Mouse (Mus musculus): Measurements from ENCODE around the gene Gm49342.
"Not testable (repeated sequence)": the region's sequence is repeated elsewhere in the genome, so short reads cannot be mapped to it uniquely, and the experiment has no call there.

Gene Gm49342

DNA sequence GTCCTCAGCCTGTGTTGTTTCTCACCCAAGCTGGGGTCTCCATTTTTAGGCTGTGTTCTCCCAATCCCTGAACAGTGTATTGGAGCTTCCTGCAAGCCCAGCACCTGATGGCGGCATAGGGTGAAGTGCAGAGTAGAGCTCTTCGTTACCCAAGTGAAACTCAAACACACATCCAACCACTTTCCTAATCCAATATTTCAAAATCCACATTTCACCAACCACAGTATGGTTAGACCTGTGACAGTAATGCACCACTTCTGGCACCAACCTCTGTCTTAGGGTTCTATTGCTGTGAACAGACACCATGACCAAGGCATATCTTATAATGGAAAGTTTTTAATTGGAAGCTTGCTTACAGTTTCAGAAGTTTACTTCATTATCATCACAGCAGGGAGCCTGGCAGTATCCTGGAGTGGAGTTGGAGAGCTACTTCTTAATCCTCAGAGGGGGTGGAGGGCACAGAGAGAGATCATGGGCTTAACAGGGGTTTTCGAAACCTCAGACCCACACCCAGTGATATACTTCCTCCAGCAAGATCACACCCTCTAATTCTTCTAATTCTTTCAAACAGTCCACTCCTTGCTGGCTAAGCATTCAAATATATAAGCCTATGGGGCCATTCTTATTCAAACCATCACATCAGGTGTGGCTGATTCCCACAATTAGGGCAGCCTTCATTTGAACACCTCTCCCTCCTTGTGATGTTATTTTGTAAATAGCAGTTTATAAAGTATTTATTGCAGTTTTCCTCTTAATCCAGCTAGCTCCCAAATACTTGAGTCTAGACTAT lies 6.0 kb upstream of the Gm49342 start:
- no peak for DNase-seq

DNA sequence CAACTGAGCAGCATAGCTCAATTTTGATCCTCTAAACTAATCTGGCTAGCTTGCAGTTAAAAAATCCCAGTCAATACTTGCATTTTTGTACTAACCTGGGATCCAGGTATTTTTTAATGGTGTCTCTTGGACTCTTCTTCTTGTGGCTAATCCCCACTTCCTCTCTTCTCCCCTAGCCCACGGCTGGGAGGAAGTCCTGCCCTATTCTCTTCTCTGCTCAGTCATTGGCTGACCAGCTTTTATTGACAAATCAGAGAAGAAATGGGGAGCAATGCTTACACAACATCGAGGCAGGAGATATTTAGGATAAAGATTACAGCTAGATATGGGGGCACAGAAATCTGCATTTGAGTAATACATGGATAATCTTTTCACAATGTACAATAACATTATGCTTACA lies 5.4 kb upstream of the Gm49342 start:
- no peak for DNase-seq

DNA sequence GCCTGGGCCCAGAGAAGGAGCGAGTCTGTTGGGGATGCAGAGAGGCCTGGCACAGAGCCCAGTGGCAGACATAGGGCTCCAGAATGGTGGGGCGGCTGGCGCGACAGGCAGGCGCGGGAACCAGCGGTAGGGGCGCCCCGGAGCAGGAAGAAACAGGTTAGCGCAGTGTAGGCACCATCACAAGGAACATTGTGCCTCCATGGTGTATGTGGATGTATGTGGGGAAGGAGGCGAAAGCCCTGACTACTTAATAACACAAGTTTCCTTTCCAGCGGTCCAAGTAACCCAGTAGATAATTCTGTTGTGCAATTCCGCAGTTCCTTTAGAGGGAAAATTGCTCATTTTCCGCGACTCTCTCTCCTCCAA lies 334 bp downstream of the Gm49342 start:
- not testable (repeated sequence) for DNase-seq

DNA sequence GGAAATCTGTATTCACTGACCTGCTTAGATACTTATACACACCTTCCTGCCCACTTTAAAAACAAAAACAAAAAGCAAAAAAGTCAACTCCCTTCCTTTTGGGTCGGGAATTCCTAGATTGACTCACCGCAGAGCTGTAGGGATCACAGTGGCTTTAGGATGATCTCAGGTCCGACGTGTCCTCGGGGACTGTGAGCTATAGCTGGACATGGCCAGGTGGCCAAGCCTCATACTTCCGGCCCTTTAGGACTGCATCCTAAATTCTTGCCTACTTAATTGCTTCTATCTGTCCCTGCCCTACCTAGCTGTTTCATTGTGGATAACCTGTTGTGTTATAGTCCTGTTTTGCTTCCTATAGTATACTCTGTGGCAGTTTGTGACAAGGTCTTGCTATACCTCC lies 764 bp downstream of the Gm49342 start:
- not testable (repeated sequence) for DNase-seq

DNA sequence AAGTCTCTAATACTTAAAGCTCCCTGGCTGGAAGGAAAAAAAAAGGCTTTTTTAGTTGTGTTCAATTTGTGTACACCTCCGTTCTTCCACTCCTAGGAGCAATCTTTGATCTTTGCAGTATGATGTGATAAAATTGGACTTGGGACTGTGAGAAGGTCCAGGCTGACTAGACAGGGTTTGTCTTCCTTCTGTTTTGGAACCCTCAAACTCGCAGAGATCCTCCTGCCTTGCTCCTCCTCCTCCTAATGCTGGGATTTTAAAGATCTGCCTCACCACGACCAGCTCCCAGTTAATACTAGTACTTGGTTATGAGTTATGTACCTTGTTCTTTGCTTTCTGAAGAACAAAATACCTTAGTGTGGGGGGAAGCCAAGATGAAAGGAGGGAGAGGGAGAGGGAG lies 1.2 kb downstream of the Gm49342 start:
- DNase-seq, result not testable (repeated sequence)

DNA sequence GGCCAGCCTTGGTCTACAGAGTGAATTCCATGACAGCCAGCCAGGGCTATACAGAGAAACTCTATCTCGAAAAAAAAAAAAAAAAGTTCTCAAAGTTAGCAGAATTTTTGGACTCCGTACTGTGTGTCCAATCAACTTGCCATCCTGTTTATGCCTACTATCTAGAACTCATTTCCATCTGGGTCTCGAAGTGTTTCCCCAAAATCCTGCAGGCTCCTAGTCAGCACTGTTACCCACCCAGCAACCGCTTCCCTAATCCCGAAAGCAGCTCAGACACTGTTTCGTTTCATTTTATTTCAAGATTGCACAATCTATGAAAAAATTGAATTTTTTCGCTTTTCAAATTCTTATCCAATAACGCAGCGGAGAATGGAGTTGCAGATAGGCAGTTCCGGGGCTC lies 11.2 kb downstream of the Gm49342 start:
- DNase-seq, result no peak

DNA sequence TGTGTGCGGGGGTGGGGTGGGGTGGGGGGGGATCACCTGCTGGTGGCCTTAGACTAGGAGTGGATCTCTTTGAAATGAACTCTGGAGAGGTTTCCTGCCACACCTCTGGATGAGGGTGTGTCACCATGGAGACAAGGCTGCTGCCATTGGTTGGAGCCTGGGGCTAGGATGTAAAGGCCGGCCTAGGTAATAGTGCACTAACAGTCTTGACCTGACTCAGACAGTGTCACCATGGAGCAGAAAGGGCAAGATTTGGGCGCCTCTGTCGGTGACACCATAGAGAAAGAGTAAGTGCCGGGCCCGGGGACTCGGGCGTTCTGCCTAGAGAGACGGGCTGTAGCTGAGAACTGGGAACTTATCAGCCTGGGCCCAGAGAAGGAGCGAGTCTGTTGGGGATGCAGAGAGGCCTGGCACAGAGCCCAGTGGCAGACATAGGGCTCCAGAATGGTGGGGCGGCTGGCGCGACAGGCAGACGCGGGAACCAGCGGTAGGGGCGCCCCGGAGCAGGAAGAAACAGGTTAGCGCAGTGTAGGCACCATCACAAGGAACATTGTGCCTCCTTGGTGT lies 11.7 kb downstream of the Gm49342 start, which contains the start of gene Pnp2:
Gene Pnp2, plus strand, starts transcription at position 51 of the 567 bp plus-strand sequence.
- peak; percentile 42 to 61 for DNase-seq

DNA sequence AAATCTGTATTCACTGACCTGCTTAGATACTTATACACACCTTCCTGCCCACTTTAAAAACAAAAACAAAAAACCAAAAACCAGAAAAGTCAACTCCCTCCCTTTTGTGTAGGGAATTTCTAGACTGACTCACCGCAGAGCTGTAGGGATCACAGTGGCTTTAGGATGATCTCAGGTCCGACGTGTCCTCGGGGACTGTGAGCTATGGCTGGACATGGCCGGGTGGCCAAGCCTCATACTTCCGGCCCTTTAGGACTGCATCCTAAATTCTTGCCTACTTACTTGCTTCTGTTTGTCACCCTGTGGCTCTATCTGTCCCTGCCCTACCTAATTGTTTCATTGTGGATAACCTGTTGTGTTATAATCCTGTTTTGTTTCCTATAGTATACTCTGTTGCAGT lies 12.4 kb downstream of the Gm49342 start:
- DNase-seq, result not testable (repeated sequence)

DNA sequence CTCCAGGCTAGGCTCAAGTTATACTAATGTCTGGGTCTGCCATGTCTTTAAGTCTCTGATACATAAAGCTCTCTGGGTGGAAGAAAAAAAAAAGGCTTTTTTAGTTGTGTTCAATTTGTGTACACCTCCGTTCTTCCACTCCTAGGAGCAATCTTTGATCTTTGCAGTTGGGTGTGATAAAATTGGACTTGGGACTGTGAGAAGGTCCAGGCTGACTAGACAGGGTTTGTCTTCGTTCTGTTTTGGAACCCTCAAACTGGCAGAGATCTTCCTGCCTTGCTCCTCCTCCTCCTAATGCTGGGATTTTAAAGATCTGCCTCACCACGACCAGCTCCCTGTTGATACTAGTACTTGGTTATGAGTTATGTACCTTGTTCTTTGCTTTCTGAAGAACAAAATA lies 12.8 kb downstream of the Gm49342 start:
- not testable (repeated sequence) for DNase-seq

DNA sequence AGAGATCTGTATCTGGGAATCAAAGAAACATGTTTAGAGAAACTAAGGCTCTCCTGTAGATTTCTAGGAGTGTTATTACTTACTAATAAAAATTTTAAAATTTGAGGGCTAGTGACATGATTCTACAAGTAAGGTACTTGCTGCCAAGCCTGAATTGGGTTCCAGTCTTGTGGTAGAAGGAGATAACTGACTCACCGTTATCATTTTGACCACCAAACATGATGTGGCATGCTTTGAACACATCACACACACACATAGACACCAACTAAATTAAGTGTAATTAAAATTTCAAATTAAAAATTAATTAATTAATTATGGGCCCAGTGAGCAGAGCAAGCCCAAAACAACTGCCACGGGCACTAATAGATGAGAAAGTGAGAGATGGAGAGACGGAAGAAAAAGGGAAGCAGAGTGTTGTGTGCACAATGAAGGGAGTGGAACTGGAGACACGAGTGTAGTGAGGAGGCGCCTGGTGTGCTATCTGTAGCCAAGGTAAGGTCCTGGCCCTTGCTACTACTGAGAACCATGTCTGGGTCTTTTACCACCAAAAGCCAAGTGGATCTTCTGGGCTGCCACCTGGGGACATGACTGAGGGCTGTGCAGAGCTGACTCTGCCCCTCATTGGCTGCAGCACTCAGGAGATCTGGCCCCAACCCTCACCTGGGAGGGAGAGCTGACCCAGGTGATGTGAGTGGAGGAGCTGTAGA lies 14.1 kb downstream of the Gm49342 start:
- DNase-seq, result not testable (repeated sequence)

DNA sequence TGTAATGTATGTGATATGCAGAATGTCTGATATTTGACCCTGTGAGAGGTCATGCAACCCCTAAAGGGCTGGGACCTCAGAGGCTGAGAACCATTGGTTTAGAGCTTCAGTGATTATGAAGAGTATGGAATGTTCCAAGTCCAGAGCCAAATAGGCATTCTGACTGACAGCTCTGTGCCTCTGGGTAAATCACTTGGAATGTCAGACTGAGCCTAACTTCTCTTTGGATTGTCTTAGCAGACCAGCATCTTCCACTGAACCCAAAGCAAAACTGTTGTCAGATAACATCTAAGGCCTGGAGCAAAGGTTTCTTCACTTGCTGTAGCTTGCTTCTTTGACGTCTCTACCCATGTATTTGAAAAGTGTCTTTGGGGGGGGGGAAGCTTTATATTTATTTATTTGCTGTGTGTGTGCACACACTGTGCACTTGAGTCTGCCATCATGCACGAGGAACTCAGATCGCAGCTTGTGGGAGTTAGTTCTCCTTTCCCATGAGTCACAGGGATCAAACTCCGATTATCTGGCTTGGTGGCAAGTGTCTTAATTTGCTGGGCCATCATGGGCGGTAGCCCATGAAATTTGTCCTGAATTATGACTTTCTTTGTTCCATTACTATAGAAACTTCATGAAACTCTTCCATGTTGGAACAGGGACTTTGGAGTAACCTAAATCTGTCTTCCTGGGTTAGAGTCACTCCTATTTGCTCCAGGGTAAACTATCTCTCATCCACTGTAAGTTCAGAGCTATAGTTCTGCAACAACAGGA lies 24.1 kb downstream of the Gm49342 start:
- no peak for DNase-seq

DNA sequence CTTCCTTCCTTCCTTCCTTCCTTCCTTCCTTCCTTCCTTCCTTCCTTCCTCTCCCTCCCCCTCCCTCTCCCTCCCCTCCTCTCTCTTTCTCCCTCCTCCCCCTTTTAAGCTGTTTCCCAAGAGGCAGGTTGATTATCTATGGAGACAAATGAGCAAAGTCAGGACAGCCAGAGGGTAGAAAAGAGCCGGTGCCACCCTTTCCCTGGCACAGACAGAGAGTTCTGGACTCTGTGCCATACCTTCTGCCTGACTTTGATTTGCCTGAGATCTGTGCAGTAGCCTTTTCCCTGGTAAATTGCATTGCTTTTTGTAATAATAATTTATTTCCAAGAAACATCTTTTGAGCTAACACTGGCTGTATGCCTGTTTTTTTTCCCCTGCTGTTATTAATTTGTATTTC lies 24.7 kb downstream of the Gm49342 start:
- no peak for DNase-seq

DNA sequence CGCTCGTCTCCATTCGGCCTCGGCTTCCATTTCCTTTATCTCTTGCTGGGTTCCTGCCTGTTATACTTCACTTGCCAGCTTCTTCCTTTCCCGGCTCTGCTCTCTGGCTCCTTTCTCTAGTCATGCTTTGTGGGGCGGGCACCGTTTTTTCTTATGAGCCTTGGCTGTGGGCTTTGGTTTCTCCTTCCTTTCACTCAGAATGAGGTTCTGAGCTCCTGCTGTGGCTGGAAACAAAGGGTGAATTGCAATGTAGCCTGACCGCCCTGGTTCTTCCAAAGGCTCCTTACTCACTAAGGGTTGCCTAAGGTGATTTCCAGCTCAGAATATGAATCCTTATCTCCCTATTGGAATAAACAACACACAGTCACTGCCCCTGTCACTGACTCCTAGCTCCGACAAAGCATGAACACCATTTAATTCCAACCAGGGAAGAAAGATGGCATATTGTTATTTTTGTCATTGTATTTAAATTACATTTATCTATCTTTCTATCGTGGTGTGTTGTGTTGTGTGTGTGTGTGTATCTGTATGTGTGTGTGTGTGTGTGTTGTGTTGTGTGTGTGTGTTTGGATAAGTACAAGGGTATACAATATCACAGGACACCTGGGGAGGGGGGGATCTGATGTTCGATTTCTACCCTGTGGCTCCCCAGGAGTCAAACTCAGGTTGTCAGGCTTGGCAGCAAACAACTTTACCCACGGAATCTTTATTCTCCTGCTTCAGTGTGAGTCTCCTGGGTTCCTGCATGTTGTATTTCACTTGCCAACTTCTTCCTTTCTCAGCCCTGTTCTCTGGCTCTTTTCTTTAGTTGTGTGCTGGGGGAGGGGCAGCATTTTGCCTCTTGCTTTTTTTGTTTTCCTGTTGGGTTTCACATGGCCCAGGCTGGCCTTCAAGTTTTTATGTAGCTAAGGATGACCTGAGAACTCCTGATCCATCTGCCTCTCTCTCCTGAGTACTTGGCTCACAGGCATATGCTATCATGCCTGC lies 25.5 kb downstream of the Gm49342 start:
- no peak for DNase-seq

DNA sequence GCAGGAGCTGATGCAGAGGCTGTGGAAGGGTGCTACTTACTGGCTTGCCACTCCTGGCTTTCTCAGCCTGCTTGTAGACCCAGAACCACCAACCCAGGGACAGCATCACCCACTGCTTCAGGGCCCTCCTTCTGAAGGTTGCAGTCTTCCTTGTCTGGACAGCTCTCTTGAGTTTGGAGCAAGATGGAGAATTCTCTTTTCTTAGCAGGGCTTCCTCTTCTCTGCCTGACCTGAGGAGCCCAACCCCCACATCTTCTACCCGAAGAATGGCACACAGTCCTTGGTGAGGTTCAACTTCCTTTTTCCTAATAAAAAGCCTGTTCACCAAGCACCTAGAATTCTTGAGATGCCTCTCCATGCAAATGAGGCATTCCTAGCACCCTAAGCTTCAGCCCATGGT lies 26.5 kb downstream of the Gm49342 start:
- no peak for DNase-seq

DNA sequence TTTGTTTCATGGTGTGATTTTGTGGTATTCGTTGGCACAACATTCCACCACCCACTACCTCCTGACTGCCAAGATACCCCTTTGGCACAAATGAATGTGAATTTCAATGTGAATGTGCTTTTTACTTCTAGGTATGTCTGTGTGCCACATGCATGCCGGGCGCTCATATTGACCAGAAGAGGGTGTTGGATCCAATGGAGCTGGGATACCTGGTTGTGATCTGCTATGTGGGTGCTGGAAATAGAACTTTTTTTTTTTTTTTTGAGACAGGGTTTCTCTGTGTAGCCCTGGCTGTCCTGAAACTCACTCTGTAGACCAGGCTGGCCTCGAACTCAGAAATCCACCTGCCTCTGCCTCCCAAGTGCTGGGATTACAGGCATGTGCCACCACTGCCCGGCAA lies 28.7 kb downstream of the Gm49342 start:
- DNase-seq, result not testable (repeated sequence)

DNA sequence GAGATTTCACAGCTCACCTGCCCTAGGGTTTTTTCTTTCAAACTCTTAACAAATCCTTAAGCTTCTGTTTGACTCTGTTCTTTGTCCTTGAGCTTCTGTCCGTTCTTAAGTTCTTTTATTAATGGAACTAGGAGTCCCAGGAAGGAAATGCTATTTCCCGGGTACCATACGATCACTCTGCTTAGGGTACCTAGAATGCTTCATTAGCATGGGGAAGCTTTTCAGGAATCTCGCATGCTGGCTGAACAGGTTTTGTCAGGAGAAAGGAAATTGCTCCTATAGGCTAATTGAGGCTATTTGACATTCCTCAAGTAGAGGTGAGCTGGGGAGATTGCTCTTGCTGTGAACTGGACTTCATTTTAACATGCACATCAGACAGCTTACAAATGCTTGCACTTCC lies 29.4 kb downstream of the Gm49342 start:
- DNase-seq, result no peak

DNA sequence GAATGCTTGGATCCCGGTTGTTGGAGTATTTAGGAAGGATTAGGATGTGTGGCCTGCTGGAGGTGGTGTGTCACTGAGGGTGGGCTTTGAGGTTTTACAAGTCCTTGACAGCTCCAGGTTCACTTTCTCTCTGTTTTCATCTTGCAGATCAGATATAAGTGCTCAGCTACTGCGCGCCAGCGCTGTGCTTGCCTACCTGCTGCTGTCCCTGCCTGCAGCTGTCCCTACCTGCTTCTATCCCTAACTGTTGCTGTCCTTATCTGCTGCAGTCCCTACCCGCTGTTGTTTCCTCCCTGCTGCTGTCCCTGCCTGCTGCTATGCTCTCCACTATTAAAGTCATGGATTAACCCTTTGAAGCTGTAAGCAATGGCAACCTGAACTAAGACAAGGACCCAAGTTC lies 30.7 kb downstream of the Gm49342 start:
- no peak for DNase-seq

DNA sequence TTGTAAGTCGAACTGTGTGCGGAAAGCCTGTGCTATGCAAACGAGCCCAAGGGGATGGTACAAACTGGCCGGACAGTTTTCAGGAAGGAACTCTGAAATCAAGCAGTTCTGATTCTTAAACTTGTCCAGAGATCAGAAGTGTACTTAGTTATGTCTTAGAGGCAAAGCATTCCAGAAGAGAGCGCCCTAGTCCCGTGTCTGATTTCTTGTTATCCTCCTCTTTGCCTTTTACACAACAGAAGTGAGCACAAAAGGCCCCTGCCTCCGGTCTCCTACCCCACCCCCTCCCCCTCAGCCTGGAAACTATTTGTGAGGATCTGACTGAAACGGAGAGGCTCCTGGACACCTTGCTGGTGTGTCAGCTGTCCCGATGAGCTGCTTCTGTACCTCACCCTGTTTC lies 32.4 kb downstream of the Gm49342 start:
- no peak for DNase-seq

DNA sequence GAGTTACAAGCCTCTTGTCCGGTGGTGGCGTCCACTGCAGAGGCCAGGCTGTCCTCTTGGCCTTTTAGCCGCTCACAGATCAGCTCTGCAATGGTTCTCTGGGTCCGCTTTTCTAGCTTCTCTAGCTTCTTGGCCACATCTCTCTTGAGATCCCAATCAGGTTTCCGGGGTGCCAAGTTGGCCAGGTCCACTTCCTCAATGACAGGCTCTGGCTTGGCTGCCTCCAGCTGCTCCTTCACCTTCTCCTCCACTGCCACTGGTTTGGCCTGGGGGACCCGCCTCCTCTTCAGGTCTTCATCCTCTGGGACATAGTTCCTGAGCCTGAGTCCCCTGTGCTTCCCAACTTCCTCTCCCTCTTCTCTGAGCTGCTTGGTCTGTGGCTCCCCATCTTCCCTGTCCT lies 34.1 kb downstream of the Gm49342 start:
- DNase-seq, result not testable (repeated sequence)

DNA sequence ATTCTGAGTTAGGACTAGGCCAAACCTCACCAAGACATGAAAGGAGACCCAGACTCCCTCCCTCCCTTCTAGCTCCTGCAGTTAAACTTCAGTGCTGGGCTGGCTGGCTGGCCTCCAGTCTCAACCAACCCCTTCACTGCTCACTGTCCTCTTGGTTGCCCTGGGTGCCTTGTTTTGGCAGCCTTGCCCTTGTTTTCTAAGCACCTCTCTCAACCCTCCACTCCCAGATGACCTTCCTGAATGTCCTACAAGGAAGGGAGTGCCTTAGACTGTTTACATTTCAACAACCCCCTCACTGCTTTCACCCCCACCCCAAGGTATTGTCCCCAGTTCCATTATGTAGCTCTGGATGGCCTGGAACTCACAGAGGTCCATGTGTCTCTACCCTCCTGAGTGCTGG lies 35.3 kb downstream of the Gm49342 start:
- no peak for DNase-seq

DNA sequence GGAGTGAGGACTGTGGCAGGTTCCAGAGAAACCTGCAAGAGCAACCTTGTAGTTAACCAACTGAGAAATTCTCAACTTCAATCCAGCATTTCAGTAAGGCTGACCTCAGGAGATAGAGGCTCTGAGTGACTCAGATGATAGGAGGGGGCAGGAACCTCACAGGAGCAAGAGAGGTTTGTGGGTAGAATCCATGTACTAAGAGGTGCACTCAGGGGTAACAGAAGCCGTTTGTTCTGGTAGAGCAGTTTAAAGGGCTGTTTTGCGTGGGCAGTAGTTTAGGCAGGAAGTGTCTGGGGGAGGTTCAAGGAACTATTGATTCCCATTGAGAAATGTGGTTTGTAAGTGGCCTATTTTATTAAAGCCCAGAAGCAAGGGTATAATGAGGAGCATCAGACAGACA lies 36.9 kb downstream of the Gm49342 start:
- no peak for DNase-seq

DNA sequence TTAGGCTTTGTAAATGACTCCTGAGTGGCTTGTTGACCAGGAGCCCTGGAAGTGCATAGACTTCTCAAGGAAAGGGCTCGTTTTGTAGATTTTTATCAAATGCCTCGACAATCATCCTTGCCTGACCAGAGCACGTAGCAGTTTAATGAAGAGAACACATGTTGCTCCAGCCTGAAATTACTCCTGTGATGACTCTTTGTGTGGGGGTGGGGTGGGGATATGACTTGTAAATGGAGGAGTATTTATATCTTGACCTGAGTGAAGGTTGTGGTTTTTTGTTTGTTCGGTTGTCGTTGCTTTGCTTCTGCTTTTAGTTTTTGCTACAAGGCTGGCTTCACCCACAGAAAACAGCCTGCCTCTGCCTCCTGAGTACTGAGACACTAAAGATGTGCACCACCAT lies 37.5 kb downstream of the Gm49342 start:
- DNase-seq, result no peak

Measured in spleen, adult 18-20 months (tissue).